Mouse (Mus musculus) stomach, postnatal 0 days (tissue): ENCODE data around the gene Diaph3. TPM values are rescaled to one million over a fixed set of nuclear protein-coding genes. Genes with fewer than 3 reads are reported as not detected.
A peak's percentile ranks its signal among the peaks of the same experiment; 100 is the strongest.
"Not testable (repeated sequence)": the region's sequence is repeated elsewhere in the genome, so short reads cannot be mapped to it uniquely, and the experiment has no call there.

Experiments used
- ATAC-seq: fragments of 200-750 bp; cut with Nextera tagmentation; 2 replicates; pipeline ENCODE4 v1.8.0; 2017; ENCODE audit not compliant: low FRiP score, low TSS enrichment
- DNase-seq: peaks from one replicate; pipeline ENCODE4 v3.0.0-alpha.2; 2016; ENCODE audit warnings: low spot score
- H3K27ac ChIP-seq: fragments of 300-500 bp; sonication (generic); replicated peaks from 2 replicates; pipeline ENCODE4 v1.5.1; 2014; ENCODE audit warnings: mild to moderate bottlenecking, control low read depth
- H3K27me3 ChIP-seq: fragments of 300-500 bp; sonication (generic); 2 replicates; pipeline ENCODE4 v1.6.1; 2014; ENCODE audit warnings: low read length; ENCODE audit not compliant: control insufficient read depth, insufficient read depth
- H3K36me3 ChIP-seq: fragments of 300-500 bp; sonication (generic); 2 replicates; pipeline ENCODE4 v1.6.1; 2014; ENCODE audit warnings: low read length, mixed read lengths; ENCODE audit not compliant: control insufficient read depth, insufficient read depth
- H3K4me1 ChIP-seq: fragments of 300-500 bp; sonication (generic); replicated peaks from 2 replicates; pipeline ENCODE4 v1.6.1; 2014; ENCODE audit warnings: antibody characterized with exemption; ENCODE audit not compliant: control insufficient read depth, insufficient read depth
- H3K4me2 ChIP-seq: fragments of 300-500 bp; sonication (generic); replicated peaks from 2 replicates; pipeline ENCODE4 v1.6.1; 2014; ENCODE audit warnings: low read depth, mild to moderate bottlenecking, control low read depth, moderate library complexity
- H3K4me3 ChIP-seq: fragments of 300-500 bp; sonication (generic); 2 replicates; pipeline ENCODE4 v1.5.1; 2014; ENCODE audit warnings: low read depth, low read length, control low read depth
- H3K9ac ChIP-seq: fragments of 300-500 bp; sonication (generic); 2 replicates; pipeline ENCODE4 v1.6.1; 2014; ENCODE audit warnings: mild to moderate bottlenecking, low read length, control low read depth, mixed read lengths
- H3K9me3 ChIP-seq: fragments of 300-500 bp; sonication (generic); 2 replicates; pipeline ENCODE4 v1.6.1; 2016; ENCODE audit warnings: low read length; ENCODE audit not compliant: control insufficient read depth
- CTCF ChIP-seq: IDR thresholded peaks from 2 replicates; pipeline ENCODE4 v1.5.1; 2016; ENCODE audit warnings: antibody characterized with exemption, low read depth, mild to moderate bottlenecking, moderate library complexity
- EP300 ChIP-seq: optimal IDR thresholded peaks from 2 replicates; pipeline ENCODE3; 2016; ENCODE audit warnings: antibody characterized with exemption
- WGBS: fragments of 180-500 bp; shearing (Covaris S2); extraction: QIAGEN DNeasy Blood & Tissue Kit; methylation state at CpG from one replicate; pipeline ENCODE4 v1.1.7; 2014; 5-methylcytosine and 5-hydroxymethylcytosine counted together
- polyA plus RNA-seq: library from polyadenylated mRNA; unstranded; fragments of >200 nt; fragmentation: Nextera tagmentation; extraction: Ambion mirVana; gene quantifications from 2 replicates; pipeline ENCODE4 v1.2.1, GENCODE M21; 2015

Diaph3 gene
- polyA plus RNA-seq, 1 experiment from 2014 or later, result 3.5 TPM

DNA sequence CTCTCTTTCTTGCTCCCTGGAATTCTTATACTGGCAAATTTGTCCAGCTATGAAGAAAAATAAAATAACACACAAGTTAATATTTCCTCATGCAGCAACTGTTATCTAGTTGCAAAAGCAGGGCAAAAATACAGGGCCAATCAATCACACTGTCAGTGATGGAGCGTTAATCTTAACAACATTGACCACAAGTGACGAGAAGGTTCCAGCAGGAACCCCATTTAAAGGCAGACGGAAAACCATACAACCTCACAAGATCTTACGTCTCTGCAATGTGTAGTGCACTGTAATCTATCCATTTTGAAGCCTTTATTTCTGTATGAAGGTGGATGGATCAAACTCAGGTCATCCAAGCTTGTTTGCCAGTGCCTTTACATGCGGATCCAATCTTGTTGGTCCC is 49.9 kb downstream of the Diaph3 start:
- Histone ChIP-seq H3K9ac (no peak overlapping the region), H3K9me3 (no peaks in the 10 kb centered on the region), H3K4me2 (no peak overlapping the region), H3K4me1 (no peaks in the 10 kb centered on the region), H3K27ac (no peak overlapping the region), H3K36me3 (no peaks in the 10 kb centered on the region), H3K27me3 (no peaks in the 10 kb centered on the region), H3K4me3 (no peak overlapping the region)
- WGBS, result 86% methylated on average over 5 of the region's 5 CpGs
- DNase-seq, result no peak
- ATAC-seq, result no peak
- TF ChIP-seq EP300 (no peak), CTCF (no peak)

DNA sequence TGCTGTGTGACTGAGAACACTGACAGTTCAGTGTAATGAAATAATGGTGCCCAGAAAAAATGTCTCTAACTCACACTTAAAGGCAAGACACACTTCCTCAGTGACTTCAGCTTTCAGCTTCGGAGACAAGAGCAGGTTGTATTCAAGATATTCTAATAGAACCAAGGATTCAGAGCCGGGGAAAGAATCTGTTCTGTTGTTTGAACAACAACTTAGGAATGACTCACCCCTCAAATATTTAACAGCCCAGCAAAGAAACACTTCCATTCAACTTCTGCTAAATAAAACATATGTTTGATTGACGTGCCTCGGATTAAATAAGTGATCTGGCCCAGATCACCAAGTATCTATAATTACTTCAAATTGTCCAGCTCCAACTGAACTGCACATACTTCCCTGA is 52.1 kb downstream of the Diaph3 start:
- Histone ChIP-seq H3K9me3 (no peaks in the 10 kb centered on the region), H3K9ac (no peak overlapping the region), H3K4me3 (no peak overlapping the region), H3K27ac (no peak overlapping the region), H3K4me1 (no peaks in the 10 kb centered on the region), H3K27me3 (no peaks in the 10 kb centered on the region), H3K36me3 (no peaks in the 10 kb centered on the region), H3K4me2 (no peak overlapping the region)
- ATAC-seq (no peak), DNase-seq (no peak)
- 44% methylated on average over 4 of the region's 4 CpGs for WGBS
- TF ChIP-seq EP300, result no peak
- TF ChIP-seq CTCF, result no peak

GRCm38 (mm10) chr14:87088456-87088855 is 52.6 kb downstream of the Diaph3 start:
- Histone ChIP-seq H3K9ac (no peak overlapping the region), H3K4me2 (no peak overlapping the region), H3K27me3 (no peaks in the 10 kb centered on the region), H3K9me3 (no peaks in the 10 kb centered on the region), H3K36me3 (no peaks in the 10 kb centered on the region), H3K27ac (no peak overlapping the region), H3K4me3 (no peak overlapping the region), H3K4me1 (no peaks in the 10 kb centered on the region)
- WGBS, result 58% methylated on average over 5 of the region's 5 CpGs
- TF ChIP-seq EP300 (no peak), CTCF (no peak)
- ATAC-seq, result peak; percentile 88
- no peak for DNase-seq

DNA sequence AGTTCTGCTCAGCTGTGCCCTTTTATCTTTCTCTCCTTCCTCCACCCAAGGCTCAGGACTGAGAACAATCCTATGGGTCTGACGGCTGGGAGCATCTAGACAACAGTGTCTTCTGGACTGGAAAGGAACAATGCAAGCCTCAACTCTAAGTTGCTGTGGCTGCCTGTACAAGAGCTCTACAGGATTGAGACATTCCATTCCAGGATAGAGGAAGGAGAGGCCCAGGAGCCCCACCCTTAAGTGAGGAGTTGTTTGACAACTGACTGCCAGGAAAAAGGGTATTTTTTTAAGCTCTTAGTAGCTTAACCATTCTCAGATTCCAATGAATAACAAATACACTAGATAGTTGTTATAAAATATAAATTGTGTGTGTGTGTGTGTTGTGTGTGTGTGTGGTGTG is 53.0 kb downstream of the Diaph3 start:
- Histone ChIP-seq H3K4me3 (no peak overlapping the region), H3K27ac (no peak overlapping the region), H3K4me2 (no peak overlapping the region), H3K9ac (no peak overlapping the region), H3K4me1 (no peaks in the 10 kb centered on the region), H3K36me3 (no peaks in the 10 kb centered on the region), H3K27me3 (no peaks in the 10 kb centered on the region), H3K9me3 (no peaks in the 10 kb centered on the region)
- DNase-seq, result no peak
- 71% methylated on average over 1 of the region's 1 CpGs for WGBS
- peak; percentile 57 for ATAC-seq
- no peak for TF ChIP-seq EP300
- TF ChIP-seq CTCF, result no peak

GRCm38 (mm10) chr14:87084906-87085305 is 56.1 kb downstream of the Diaph3 start:
- not testable (repeated sequence) for H3K27me3 ChIP-seq, H3K4me1 ChIP-seq, H3K9me3 ChIP-seq, DNase-seq, H3K9ac ChIP-seq, H3K27ac ChIP-seq, H3K4me2 ChIP-seq, H3K4me3 ChIP-seq, ATAC-seq, H3K36me3 ChIP-seq
- 54% methylated on average over 8 of the region's 8 CpGs for WGBS

DNA sequence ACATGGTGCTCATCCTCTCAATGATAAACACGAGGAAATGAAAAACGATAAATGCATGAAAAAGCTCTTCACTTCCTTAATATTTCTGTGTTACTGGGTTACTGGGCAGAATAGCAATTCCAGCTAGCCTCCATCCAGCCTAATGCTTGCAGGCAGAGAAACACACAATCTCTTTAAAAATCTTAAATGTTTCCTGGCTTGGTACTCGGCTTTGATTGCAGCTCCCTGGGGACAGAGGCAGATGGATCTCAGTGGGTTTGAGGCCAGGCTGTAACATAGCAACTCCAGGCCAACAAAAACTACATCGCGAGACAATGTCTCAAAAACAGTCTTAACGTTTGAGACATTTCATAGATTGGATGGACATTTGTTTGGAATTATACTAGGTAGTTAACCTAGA is 57.1 kb downstream of the Diaph3 start:
- no peaks in the 10 kb centered on the region for H3K4me1 ChIP-seq
- H3K27me3 ChIP-seq, result no peaks in the 10 kb centered on the region
- H3K27ac ChIP-seq, result no peak overlapping the region
- 76% methylated on average over 6 of the region's 6 CpGs for WGBS
- H3K36me3 ChIP-seq, result no peaks in the 10 kb centered on the region
- H3K4me2 ChIP-seq, result no peak overlapping the region
- TF ChIP-seq CTCF (no peak), EP300 (no peak)
- DNase-seq (no peak), ATAC-seq (no peak)
- no peak overlapping the region for H3K4me3 ChIP-seq
- no peaks in the 10 kb centered on the region for H3K9me3 ChIP-seq
- no peak overlapping the region for H3K9ac ChIP-seq

- no peaks in the 10 kb centered on the region for H3K4me1 ChIP-seq
- TF ChIP-seq CTCF, result no peak
- TF ChIP-seq EP300, result no peak
- H3K27me3 ChIP-seq, result no peaks in the 10 kb centered on the region
- H3K9me3 ChIP-seq, result no peaks in the 10 kb centered on the region
- no peak overlapping the region for H3K9ac ChIP-seq
- H3K27ac ChIP-seq, result no peak overlapping the region
- ATAC-seq (no peak), DNase-seq (no peak)
- no peak overlapping the region for H3K4me2 ChIP-seq
- WGBS, result 89% methylated on average over 2 of the region's 2 CpGs
- no peak overlapping the region for H3K4me3 ChIP-seq
- no peaks in the 10 kb centered on the region for H3K36me3 ChIP-seq
Observed at GRCm38 (mm10) chr14:87079725-87080124, 61.3 kb downstream of the Diaph3 start.
